Mouse (Mus musculus) G1E (cell line): ENCODE measurements around the gene Map4k2.

Experiments used
- CTCF ChIP-seq: IDR thresholded peaks from 2 replicates; pipeline ENCODE4 v1.5.1; 2012; ENCODE audit warnings: low read depth, low read length, inconsistent platforms, mixed read lengths
- GATA1 ChIP-seq: IDR thresholded peaks from 2 replicates; pipeline ENCODE4 v1.6.1; 2012; ENCODE audit warnings: borderline replicate concordance, low read length, inconsistent platforms, mixed read lengths
- TAL1 ChIP-seq: conservative IDR thresholded peaks from 2 replicates; pipeline ENCODE4 v1.6.1; 2012; ENCODE audit warnings: low read depth, low read length, inconsistent platforms, mixed read lengths

DNA sequence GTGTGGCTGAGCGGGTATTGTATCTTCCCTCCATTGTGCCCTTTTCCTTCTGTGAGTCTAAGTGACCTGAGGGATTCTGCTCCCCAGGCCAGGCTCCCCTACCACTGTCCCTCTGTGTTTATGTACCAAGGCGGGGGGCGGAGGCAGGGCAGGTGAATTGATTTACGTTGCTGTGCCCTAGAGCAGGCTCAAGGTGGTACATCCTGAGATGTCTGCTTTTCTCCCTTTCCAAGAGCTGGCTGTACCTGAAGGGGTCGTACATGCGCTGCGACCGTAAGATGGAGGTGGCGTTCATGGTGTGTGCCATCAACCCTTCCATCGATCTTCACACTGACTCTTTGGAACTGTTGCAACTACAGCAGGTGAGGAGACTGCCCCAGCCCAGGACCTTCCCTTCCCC, 4.0 kb upstream of the Map4k2 start:
- TF ChIP-seq GATA1 (no peak), CTCF (no peak), TAL1 (no peak)
